Mouse (Mus musculus) hindbrain, embryonic 14.5 days (tissue): ENCODE measurements around the gene Sh3d21. TPM values are rescaled to one million over a fixed set of nuclear protein-coding genes. Genes with fewer than 3 reads are reported as not detected.

Source experiments
- ATAC-seq: fragments of 200-750 bp; cut with Nextera tagmentation; 2 replicates; pipeline ENCODE4 v1.8.0; 2017; ENCODE audit warnings: moderate number of reproducible peaks, mild to moderate bottlenecking, moderate TSS enrichment, moderate library complexity; ENCODE audit not compliant: low FRiP score
- DNase-seq: peaks from one replicate; pipeline ENCODE4 v3.0.0-alpha.2; 2015; ENCODE audit warnings: low spot score
- H3K27ac ChIP-seq: fragments of 300-500 bp; sonication (generic); 2 replicates; pipeline ENCODE4 v1.5.1; 2014; ENCODE audit warnings: mild to moderate bottlenecking, moderate library complexity
- H3K27me3 ChIP-seq: fragments of 300-500 bp; sonication (generic); 2 replicates; pipeline ENCODE4 v1.6.1; 2014; ENCODE audit warnings: mild to moderate bottlenecking, low read length, mixed read lengths; ENCODE audit not compliant: control insufficient read depth, insufficient read depth
- H3K36me3 ChIP-seq: fragments of 300-500 bp; sonication (generic); replicated peaks from 2 replicates; pipeline ENCODE4 v1.6.1; 2014; ENCODE audit not compliant: control insufficient read depth, insufficient read depth
- H3K4me1 ChIP-seq: fragments of 300-500 bp; sonication (generic); replicated peaks from 2 replicates; pipeline ENCODE4 v1.6.1; 2014; ENCODE audit warnings: antibody characterized with exemption, low read length, mixed read lengths; ENCODE audit not compliant: control insufficient read depth, insufficient read depth
- H3K4me2 ChIP-seq: fragments of 300-500 bp; sonication (generic); replicated peaks from 2 replicates; pipeline ENCODE4 v1.6.1; 2014; ENCODE audit warnings: mild to moderate bottlenecking, moderate library complexity
- H3K4me3 ChIP-seq: fragments of 300-500 bp; sonication (generic); replicated peaks from 2 replicates; pipeline ENCODE4 v1.5.1; 2014; ENCODE audit warnings: mild to moderate bottlenecking, low read length
- H3K9ac ChIP-seq: fragments of 300-500 bp; sonication (generic); 2 replicates; pipeline ENCODE4 v1.6.1; 2014
- H3K9me3 ChIP-seq: fragments of 300-500 bp; sonication (generic); 2 replicates; pipeline ENCODE4 v1.6.1; 2016; ENCODE audit warnings: low read length; ENCODE audit not compliant: control insufficient read depth
- WGBS: fragments of 180-500 bp; shearing (Covaris S2); extraction: QIAGEN DNeasy Blood & Tissue Kit; methylation state at CpG from one replicate; pipeline ENCODE4 v1.1.7; 2014; 5-methylcytosine and 5-hydroxymethylcytosine counted together
- polyA plus RNA-seq: library from polyadenylated mRNA; unstranded; fragments of >200 nt; fragmentation: Nextera tagmentation; extraction: Ambion mirVana; gene quantifications from 2 replicates; pipeline ENCODE4 v1.2.1, GENCODE M21; 2014

Gene Sh3d21
- polyA plus RNA-seq, 1 experiment from 2014 or later: 1.1 TPM

DNA sequence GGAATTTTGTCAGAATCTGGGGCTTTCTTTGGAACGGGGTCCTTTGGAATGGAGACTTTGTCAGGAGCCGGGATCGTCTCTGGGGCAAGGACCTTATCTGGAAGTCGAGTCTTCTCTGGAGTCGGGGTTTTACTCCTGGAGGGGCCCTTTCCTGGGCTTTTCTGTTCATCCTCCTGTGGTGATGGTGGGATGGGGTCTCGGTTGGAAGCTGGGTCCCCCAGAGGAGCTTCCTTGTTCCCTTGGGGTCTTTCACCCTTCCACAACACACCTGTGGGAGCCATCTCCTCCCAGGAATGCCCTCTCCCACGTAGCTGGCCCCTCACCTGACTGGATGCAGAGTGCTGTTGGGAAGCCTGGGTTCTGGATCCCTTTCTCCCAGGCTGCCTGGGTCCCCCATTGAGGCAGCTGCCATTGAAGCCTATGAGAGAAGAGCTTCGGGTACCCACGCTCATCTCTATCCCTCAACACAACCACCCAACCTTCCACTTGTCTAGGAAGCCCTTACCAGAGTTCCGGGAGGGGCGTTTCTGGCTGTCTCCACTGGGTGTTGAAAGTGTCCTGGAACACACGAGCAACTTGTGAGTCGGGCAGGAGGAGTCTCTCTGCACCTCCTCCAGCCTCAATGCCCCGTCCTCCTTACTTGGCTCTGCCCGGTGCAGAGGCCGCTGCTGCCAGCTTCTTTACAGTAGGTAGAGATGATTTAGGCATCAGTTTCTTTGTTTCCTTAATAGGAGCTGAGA lies 11.4 kb downstream of the Sh3d21 start:
- H3K4me2 ChIP-seq: no peak overlapping the region
- no peak overlapping the region for H3K27ac ChIP-seq
- no peak for DNase-seq
- H3K27me3 ChIP-seq: peaks cover 36% of the 10 kb centered on the region
- H3K4me1 ChIP-seq: peaks cover 16% of the 10 kb centered on the region
- H3K4me3 ChIP-seq: no peak overlapping the region
- H3K9me3 ChIP-seq: no peaks in the 10 kb centered on the region
- WGBS: 85% methylated on average over 16 of the region's 16 CpGs
- H3K36me3 ChIP-seq: no peaks in the 10 kb centered on the region
- no peak for ATAC-seq
- no peak overlapping the region for H3K9ac ChIP-seq

DNA sequence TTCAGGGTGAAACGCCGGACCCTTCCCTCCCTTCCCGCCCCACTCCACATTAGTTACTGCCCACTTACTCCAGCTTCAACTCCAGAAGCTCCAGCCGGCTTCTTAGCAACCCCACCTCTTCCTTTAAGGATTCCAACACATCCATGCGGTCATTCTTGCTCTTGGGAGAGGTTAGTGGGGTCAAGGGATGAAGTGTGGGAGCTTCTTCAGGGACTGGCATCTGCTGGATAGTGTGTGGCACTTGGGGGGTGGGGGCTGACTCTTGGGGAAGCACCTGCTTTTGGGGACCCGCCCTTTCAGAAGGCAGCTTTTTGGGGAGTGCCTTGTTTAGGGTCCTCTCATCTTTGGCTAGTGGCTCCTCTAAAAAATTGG lies 12.4 kb downstream of the Sh3d21 start:
- H3K27me3 ChIP-seq: peaks cover 40% of the 10 kb centered on the region
- no peak overlapping the region for H3K9ac ChIP-seq

DNA sequence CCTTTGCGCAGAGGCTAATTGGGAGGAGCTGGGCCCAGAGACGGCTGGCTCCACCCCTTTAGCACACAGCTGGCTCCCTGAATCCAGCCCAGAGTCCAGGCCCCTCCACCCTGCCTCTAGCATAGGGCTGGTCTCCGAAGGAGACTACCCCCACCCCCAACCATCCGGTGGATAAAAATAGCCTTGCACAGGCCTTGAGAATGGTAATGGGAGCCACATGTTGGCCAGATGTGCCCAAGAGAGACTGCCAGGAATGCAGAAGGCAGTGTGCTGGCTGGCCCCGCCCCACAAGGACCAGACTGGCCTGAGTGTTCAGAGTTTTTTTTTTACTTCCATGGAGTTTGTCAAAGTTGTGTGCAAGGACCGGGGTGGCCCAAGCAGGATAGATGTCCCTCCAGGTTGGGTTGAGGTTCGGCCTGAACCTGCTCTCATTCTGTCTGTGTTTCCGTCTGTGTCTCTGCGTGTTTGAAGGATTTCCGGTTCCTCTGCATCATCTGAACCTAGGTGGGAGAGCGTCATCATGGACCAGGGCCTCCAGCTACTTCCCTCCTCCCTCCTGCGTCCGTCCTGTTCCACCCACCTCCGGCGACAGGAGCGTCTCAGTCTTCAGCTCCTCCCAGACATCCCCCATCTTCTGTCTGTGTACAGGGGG lies 12.9 kb downstream of the Sh3d21 start:
- no peaks in the 10 kb centered on the region for H3K36me3 ChIP-seq
- H3K27me3 ChIP-seq: peaks cover 40% of the 10 kb centered on the region
- no peak overlapping the region for H3K4me3 ChIP-seq
- no peaks in the 10 kb centered on the region for H3K9me3 ChIP-seq
- WGBS: 58% methylated on average over 16 of the region's 16 CpGs
- ATAC-seq (no peak), DNase-seq (no peak)
- H3K27ac ChIP-seq: no peak overlapping the region
- peaks cover 16% of the 10 kb centered on the region for H3K4me1 ChIP-seq
- H3K9ac ChIP-seq: no peak overlapping the region
- H3K4me2 ChIP-seq: no peak overlapping the region

More for the DNA sequence above, 12.4 kb downstream of the Sh3d21 start:
- Histone ChIP-seq H3K4me2 (no peak overlapping the region), H3K4me1 (peaks cover 16% of the 10 kb centered on the region), H3K9me3 (no peaks in the 10 kb centered on the region), H3K4me3 (no peak overlapping the region), H3K27ac (no peak overlapping the region), H3K36me3 (no peaks in the 10 kb centered on the region)
- no peak for DNase-seq
- 82% methylated on average over 6 of the region's 6 CpGs for WGBS
- ATAC-seq: no peak

DNA sequence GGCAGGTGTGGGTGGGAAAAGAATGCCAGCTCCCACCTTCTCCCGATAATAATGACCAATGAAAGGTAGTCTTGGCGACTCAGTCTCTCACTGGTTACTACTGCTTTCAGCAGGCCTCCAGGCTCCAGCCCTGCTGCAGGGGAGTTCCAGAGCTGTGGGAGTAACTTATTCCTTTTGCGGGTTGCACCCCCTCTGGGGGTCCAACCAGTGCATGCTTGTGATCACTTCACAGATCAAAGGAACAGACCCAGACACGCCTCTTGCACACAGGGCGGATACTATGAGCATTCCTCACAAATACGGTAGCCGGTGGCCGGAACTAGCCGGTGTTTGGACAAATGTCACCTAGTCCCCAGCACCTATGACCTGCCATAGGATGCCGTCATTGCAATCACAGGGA lies 13.5 kb downstream of the Sh3d21 start:
- Histone ChIP-seq H3K27me3 (peaks cover 40% of the 10 kb centered on the region), H3K4me2 (peak overlapping the region; percentile 63), H3K4me3 (no peak overlapping the region), H3K9ac (no peak overlapping the region), H3K36me3 (no peaks in the 10 kb centered on the region), H3K9me3 (no peaks in the 10 kb centered on the region), H3K4me1 (peaks cover 16% of the 10 kb centered on the region), H3K27ac (no peak overlapping the region)
- WGBS: 58% methylated on average over 10 of the region's 10 CpGs
- ATAC-seq (no peak), DNase-seq (no peak)

DNA sequence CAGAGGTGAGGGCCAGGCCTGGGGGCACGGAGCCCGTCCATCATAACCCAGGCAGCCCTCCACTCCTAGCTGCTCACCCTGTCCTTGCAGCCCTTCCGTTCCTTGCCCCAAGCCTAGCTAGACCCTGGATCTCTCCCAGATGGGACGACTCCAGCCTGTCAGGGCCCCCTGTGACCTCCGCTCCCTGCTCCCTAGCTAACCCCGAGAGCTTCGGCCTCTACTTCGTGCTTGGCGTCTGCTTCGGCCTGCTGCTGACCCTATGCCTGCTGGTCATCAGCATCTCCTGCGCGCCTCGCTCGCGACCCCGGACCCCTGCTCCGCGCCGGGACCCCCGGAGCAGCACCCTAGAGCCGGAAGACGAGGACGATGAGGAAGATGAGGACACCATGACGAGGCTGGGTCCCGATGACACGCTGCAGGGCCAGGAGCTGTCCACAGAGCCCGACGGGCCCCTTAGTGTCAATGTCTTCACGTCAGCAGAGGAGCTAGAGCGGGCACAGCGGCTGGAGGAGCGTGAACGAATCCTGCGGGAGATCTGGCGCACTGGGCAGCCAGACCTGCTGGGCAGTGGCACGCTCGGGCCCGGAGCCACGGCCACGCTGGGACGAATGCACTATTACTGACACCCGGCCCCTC lies 14.1 kb downstream of the Sh3d21 start:
- ATAC-seq (no peak), DNase-seq (no peak)

DNA sequence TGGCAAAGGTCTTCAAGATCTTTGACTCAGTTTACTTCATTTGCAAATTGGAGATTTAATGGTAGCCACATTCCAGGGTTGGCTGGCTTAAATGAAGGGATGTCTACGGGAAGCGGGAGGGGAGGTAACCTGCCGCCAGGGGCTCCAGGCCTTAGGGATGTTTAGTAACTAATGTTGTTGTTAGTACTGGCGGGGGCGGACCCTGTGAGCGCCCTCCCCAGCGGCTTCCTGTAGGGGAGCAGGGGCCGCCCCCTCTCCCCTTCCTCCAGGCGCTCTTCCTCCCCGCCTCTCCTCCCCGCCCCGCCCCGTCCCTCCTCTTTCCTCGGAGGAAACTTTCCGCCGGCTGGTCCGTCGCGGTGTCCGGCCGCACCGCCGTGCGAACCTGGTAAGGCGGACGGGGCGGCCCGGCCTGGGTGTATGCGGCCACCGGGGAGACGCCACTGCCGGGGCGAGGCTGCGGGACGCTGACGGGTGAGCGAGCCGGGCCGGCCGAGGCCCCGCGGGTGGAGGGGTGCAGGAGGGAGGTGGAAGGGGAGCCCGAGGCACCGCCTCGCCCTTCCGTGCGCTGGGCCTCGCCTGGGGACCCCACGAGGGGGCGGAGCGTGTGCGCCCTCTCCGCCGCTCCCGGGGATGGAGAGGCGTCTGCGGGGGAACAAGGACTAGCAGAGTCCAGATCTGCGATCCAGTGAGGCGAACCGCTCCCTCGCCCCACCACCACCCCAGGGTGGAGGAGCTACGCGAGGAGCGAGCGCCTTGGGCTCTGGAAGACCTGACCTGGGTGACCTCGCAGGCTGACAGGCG lies 14.9 kb downstream of the Sh3d21 start:
- H3K36me3 ChIP-seq: no peaks in the 10 kb centered on the region
- under 1% methylated on average over 55 of the region's 67 CpGs for WGBS
- DNase-seq: no peak

More for the DNA sequence above, 14.1 kb downstream of the Sh3d21 start:
- H3K4me1 ChIP-seq: peaks cover 16% of the 10 kb centered on the region
- H3K36me3 ChIP-seq: no peaks in the 10 kb centered on the region
- no peak overlapping the region for H3K27ac ChIP-seq
- peak overlapping the region; percentile 40 for H3K9ac ChIP-seq
- H3K4me3 ChIP-seq: peak overlapping the region; percentile 40
- WGBS: 26% methylated on average over 42 of the region's 42 CpGs
- peaks cover 40% of the 10 kb centered on the region for H3K27me3 ChIP-seq
- H3K4me2 ChIP-seq: peak overlapping the region; percentile 63
- H3K9me3 ChIP-seq: no peaks in the 10 kb centered on the region

DNA sequence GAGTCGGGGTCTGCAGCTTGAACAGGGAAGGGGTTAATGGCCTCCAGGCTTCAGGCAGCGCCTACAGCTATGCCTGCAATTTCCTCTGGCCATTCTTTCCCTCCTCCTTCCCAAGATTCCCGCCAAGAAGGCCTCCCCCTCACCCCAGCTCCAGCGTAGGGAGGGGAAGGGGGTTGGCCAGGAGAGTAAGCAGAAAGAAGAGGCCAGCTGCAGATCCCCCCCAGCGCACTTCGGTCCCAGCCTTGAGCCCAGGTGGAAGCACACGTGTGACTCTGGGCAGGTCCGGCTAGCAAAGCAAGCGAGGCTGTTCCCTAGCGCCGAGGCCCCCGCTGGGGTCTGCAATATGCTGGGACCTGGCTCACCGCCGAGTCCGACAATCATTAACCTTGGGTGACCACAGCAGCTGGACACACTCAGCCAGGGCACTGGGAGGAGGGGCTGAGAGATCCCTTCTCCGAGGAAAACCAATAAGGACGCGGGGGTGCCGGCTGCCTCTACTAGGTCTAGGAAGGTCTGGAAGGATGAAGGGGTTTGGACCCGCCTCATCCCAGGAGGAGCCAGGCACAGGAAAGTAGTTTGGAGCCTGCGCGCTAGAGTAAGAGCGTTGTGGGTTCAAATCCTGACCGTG lies 15.6 kb downstream of the Sh3d21 start, which contains the start of gene Eva1b:
Eva1b (plus strand) TSS at position 212 of the 628 bp plus-strand sequence.
- no peaks in the 10 kb centered on the region for H3K36me3 ChIP-seq
- DNase-seq: no peak
- H3K4me2 ChIP-seq: peak within 1 kb of the TSS; percentile 63
- peak within 1 kb of the TSS; percentile 40 for H3K9ac ChIP-seq
- H3K9me3 ChIP-seq: no peaks in the 10 kb centered on the region
- H3K27me3 ChIP-seq: peaks cover 40% of the 10 kb centered on the region
- ATAC-seq: peak; percentile 15; the same call in 1 of the 2 replicates
- WGBS: 3% methylated on average over 24 of the region's 24 CpGs
- peak within 1 kb of the TSS; percentile 17; the same call in 1 of the 2 replicates for H3K27ac ChIP-seq
- peaks cover 16% of the 10 kb centered on the region for H3K4me1 ChIP-seq
- peak within 1 kb of the TSS; percentile 40 for H3K4me3 ChIP-seq

More for the DNA sequence above, 14.9 kb downstream of the Sh3d21 start:
- ATAC-seq: 0 out of 2 replicates have a peak, but pooled peaks have one; percentile 35
- peak overlapping the region; percentile 40 for H3K4me3 ChIP-seq
- H3K9me3 ChIP-seq: no peaks in the 10 kb centered on the region
- peaks cover 16% of the 10 kb centered on the region for H3K4me1 ChIP-seq
- H3K27me3 ChIP-seq: peaks cover 40% of the 10 kb centered on the region
- H3K4me2 ChIP-seq: peak overlapping the region; percentile 63
- H3K27ac ChIP-seq: no peak overlapping the region
- peak overlapping the region; percentile 40 for H3K9ac ChIP-seq

DNA sequence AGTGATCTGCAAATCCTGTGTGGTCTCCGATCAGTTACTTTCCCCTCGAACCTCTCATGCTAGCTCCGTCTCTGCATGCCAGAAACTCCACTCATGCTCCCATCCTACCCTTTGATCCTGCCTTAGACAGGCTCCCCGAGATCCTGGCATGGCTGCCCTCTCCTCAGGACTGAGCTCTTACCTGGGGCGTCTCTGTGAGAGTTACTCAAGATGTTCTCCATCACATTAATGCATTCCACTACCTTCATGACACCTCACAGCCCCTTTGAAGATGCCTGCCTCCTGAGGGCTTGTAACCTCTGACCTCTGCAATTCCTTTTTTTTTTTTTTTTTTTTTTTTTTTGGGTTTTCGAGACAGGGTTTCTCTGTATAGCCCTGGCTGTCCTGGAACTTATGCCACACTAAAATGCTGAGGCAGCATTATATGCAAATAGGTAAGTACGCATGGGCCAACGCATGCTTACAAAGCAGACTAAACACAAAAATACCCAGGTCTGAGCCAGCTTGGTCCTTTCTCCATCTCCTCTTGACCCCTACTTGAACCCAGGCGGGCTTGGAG lies 16.2 kb downstream of the Sh3d21 start:
- Histone ChIP-seq H3K27ac (no peak overlapping the region), H3K9ac (no peak overlapping the region), H3K27me3 (peaks cover 40% of the 10 kb centered on the region), H3K36me3 (no peaks in the 10 kb centered on the region), H3K9me3 (no peaks in the 10 kb centered on the region), H3K4me1 (peaks cover 16% of the 10 kb centered on the region), H3K4me3 (no peak overlapping the region), H3K4me2 (peak overlapping the region; percentile 63; the same call in 1 of the 2 replicates)
- DNase-seq: no peak
- WGBS: 51% methylated on average over 9 of the region's 9 CpGs
- ATAC-seq: no peak
